Mouse (Mus musculus) embryonic facial prominence, embryonic 13.5 days (tissue): Measurements from ENCODE around the gene Cant1. TPM values are rescaled to one million over a fixed set of nuclear protein-coding genes. Genes with fewer than 3 reads are reported as not detected.
A peak's percentile ranks its signal among the peaks of the same experiment; 100 is the strongest.
"Not testable (repeated sequence)": the region's sequence is repeated elsewhere in the genome, so short reads cannot be mapped to it uniquely, and the experiment has no call there.

Experiments
- ATAC-seq: fragments of 200-750 bp; cut with Nextera tagmentation; 2 replicates; pipeline ENCODE4 v1.8.0; 2017; ENCODE audit warnings: low read depth; ENCODE audit not compliant: insufficient number of reproducible peaks, insufficient read depth, low FRiP score, low TSS enrichment
- H3K27ac ChIP-seq: fragments of 300-500 bp; sonication (generic); 2 replicates; pipeline ENCODE4 v1.5.1; 2015; ENCODE audit warnings: moderate library complexity, mild to moderate bottlenecking, inconsistent platforms
- H3K27me3 ChIP-seq: fragments of 300-500 bp; sonication (generic); 2 replicates; pipeline ENCODE4 v1.6.1; 2015; ENCODE audit warnings: mild to moderate bottlenecking, inconsistent platforms
- H3K36me3 ChIP-seq: fragments of 300-500 bp; sonication (generic); 2 replicates; pipeline ENCODE4 v1.6.1; 2015; ENCODE audit warnings: mild to moderate bottlenecking, inconsistent platforms
- H3K4me1 ChIP-seq: fragments of 300-500 bp; sonication (generic); 2 replicates; pipeline ENCODE4 v1.6.1; 2015; ENCODE audit warnings: inconsistent platforms
- H3K4me2 ChIP-seq: fragments of 300-500 bp; sonication (generic); 2 replicates; pipeline ENCODE4 v1.6.1; 2015; ENCODE audit warnings: moderate library complexity, mild to moderate bottlenecking, inconsistent platforms
- H3K4me3 ChIP-seq: fragments of 300-500 bp; sonication (generic); 2 replicates; pipeline ENCODE4 v1.5.1; 2015; ENCODE audit warnings: mild to moderate bottlenecking, inconsistent platforms
- H3K9ac ChIP-seq: fragments of 300-500 bp; sonication (generic); 2 replicates; pipeline ENCODE4 v1.6.1; 2015; ENCODE audit warnings: mild to moderate bottlenecking, inconsistent platforms
- H3K9me3 ChIP-seq: fragments of 300-500 bp; sonication (generic); 2 replicates; pipeline ENCODE4 v1.6.1; 2016; ENCODE audit warnings: inconsistent platforms
- WGBS: fragments of 180-500 bp; shearing (Covaris S2); methylation state at CpG from one replicate; pipeline ENCODE4 v1.1.7; 2015; ENCODE audit warnings: mixed read lengths; 5-methylcytosine and 5-hydroxymethylcytosine counted together
- polyA plus RNA-seq: library from polyadenylated mRNA; unstranded; fragments of >200 nt; fragmentation: Nextera tagmentation; extraction: Ambion mirVana; gene quantifications from 2 replicates; pipeline ENCODE4 v1.2.1, GENCODE M21; 2015

The Cant1 gene
- polyA plus RNA-seq, 1 experiment from 2014 or later: 30.7 TPM

DNA sequence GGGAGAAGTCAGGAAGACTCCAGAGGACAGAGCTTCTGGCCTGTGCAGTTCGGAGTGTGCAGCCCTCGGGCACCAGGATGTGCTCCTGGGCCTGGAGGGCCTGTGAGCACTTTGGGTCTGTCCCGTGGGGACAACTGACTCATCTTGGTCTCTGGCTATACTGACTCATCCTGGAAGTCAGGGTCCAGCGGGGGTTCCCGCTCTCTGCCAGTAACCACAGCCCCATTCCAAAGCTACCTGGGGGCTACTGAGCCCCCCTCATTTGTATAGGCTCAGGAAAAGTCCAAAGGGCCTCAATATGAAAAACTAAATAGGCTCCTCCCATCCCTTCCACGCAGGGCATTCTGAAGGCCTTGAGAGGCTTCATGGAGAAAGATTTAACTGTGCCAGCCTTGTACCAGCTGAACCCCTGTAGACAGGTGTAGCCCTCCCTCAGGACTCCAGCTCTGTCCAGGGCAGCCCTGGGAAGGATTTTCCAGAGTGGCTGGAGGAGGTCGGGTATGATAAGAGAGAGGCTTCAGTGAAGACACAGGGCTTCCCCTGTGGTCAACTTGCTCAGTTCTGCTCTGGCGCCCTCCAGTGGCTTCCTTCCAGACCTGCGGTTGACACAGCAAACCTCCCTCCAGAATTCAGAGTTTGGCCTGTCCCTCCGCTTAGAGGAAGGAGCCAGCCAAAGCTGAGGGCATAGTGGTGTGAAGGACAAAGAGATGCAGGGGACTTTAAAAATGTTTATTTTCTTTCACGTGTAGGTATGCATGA, 39.5 kb downstream of the Cant1 start:
- Histone ChIP-seq H3K9ac (peak overlapping the region; percentile 21; the same call in 1 of the 2 replicates), H3K9me3 (no peaks in the 10 kb centered on the region), H3K36me3 (no peaks in the 10 kb centered on the region), H3K27me3 (no peaks in the 10 kb centered on the region), H3K4me3 (no peak overlapping the region), H3K4me1 (peaks cover 30% of the 10 kb centered on the region), H3K27ac (peak overlapping the region; percentile 64), H3K4me2 (no peak overlapping the region)
- ATAC-seq: peak; percentile 72; the same call in 1 of the 2 replicates
- WGBS: 37% methylated on average over 11 of the region's 11 CpGs

DNA sequence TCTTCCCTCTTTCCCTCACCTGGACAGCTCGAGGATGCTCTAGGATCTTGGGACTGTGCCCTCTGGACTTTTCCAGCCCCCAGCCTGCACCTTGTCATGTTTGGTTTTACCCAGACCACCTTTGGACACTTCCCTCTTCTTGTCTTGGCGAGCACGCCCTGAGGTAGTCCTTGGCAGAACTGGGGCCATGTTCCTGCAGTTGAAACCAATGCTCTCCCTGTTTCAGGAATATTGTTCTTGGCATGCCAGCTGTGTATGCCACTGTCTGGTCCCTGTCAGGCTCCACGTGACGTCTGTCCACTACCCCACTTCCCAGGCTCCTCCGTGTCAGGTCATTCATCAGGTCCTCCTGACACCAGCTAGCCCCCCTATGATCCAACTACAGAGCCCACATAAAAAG, 40.2 kb downstream of the Cant1 start:
- Histone ChIP-seq H3K9me3 (no peaks in the 10 kb centered on the region), H3K27ac (no peak overlapping the region), H3K4me2 (no peak overlapping the region), H3K9ac (no peak overlapping the region), H3K36me3 (no peaks in the 10 kb centered on the region), H3K27me3 (no peaks in the 10 kb centered on the region), H3K4me1 (peaks cover 34% of the 10 kb centered on the region), H3K4me3 (no peak overlapping the region)
- no peak for ATAC-seq
- 88% methylated on average over 6 of the region's 6 CpGs for WGBS

DNA sequence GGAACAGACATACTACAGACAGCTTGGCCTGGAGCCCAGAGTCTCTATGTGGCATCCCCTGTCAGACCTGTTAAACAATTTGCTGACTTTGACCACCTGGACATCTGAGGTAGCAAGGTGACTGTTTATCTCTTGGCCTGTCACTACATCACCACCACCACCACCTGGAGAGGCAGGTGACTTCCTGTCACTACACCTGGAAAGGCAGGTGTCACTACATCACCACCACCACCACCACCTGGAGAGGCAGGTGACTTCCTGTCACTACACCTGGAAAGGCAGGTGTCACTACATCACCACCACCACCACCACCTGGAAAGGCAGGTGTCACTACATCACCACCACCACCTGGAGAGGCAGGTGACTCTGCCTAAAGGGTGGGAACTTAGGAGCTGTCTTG, 42.6 kb downstream of the Cant1 start:
- not testable (repeated sequence) for H3K4me2 ChIP-seq, ATAC-seq, H3K9ac ChIP-seq, H3K36me3 ChIP-seq, H3K4me3 ChIP-seq, H3K27me3 ChIP-seq, H3K27ac ChIP-seq, H3K9me3 ChIP-seq
- peaks cover 48% of the 10 kb centered on the region for H3K4me1 ChIP-seq

DNA sequence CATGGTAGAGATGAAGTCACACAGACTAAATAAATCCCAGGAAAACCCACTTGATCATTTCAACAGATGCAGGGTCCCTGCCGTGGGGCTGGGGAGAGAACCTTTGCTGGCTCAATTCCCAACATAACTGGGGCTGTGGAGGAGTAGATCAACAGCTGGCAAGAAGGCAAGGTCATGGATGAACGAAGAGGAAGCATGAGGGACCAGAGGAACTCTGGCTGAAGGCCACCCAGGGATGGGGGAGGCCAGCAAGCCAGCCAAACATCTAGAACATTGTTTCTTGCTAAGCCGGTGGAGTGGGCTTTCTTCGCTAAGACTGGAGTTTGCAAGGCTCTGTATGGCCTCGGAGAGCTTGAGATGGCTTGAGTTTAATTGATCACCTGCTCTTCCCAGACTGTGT, 43.0 kb downstream of the Cant1 start:
- Histone ChIP-seq H3K9ac (no peak overlapping the region), H3K27ac (no peak overlapping the region; the same call in 1 of the 2 replicates), H3K36me3 (no peaks in the 10 kb centered on the region), H3K4me1 (peaks cover 48% of the 10 kb centered on the region), H3K27me3 (no peaks in the 10 kb centered on the region), H3K9me3 (no peaks in the 10 kb centered on the region), H3K4me2 (no peak overlapping the region), H3K4me3 (no peak overlapping the region)
- WGBS: 70% methylated on average over 5 of the region's 5 CpGs
- no peak for ATAC-seq

DNA sequence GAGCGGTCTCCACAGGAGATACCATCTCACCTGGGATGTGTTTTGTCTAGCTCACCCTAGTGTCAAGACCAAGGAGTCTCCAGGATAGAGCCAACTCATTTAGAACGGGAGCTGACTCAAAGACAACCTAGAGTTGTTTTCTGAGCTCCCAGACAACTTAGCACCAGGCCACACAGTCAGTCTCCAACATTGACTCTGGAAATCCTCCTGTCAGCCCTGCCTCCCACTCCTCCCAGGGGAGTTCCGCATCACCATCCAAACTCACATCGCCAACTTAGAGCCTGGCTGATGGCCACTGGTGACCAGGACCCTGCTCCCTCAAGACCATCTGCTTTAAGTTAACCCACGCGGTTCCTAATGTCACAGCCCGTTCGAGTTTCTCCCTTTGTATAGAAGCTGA, 43.4 kb downstream of the Cant1 start:
- H3K9me3 ChIP-seq: no peaks in the 10 kb centered on the region
- no peak for ATAC-seq
- WGBS: 59% methylated on average over 8 of the region's 8 CpGs
- no peaks in the 10 kb centered on the region for H3K27me3 ChIP-seq
- no peak overlapping the region for H3K4me2 ChIP-seq
- no peak overlapping the region for H3K9ac ChIP-seq
- H3K4me1 ChIP-seq: peaks cover 48% of the 10 kb centered on the region
- no peak overlapping the region for H3K4me3 ChIP-seq
- H3K27ac ChIP-seq: no peak overlapping the region
- no peaks in the 10 kb centered on the region for H3K36me3 ChIP-seq

DNA sequence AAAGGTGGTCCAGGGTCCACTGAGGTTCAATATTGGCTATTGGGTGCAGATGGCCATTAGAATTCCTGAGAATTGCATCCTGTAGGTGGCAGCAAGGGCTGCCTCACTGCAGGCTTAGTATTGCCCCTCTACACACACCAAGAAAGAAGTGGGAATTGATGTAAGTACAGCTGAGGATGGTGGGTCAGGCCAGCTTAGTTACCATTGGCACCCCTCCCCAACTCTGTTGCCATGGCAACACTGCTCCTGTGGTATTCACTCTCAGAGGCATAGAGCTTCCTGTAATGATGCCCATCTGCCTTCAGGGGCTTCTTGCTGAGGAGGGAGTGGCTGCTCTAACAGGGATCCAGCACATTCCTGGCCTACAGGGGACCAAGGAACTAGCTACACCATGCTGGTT, 43.9 kb downstream of the Cant1 start:
- no peak for ATAC-seq
- Histone ChIP-seq H3K4me2 (no peak overlapping the region), H3K27ac (no peak overlapping the region), H3K9me3 (no peaks in the 10 kb centered on the region), H3K4me3 (no peak overlapping the region), H3K9ac (no peak overlapping the region), H3K4me1 (peaks cover 45% of the 10 kb centered on the region), H3K27me3 (no peaks in the 10 kb centered on the region), H3K36me3 (no peaks in the 10 kb centered on the region)

DNA sequence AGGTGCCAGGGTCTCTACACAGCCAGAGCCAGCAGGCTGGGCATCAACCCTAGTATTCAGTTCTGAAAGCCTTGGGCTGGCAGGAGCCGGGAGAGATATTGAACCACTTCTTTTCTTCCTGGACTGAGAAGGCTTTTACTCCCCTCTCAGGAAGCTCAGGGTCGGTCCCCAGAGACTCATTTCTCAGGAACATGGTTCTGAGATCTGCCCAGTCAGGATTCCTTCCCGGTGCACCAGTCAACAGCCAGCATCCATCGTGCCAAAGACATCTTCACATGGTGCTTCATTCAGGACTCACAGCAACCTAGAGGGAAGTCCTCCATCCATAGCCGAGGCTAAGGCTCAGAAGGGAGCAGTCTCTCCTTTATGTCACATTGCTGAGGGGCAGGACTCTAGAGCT, 44.4 kb downstream of the Cant1 start:
- no peaks in the 10 kb centered on the region for H3K36me3 ChIP-seq
- no peak overlapping the region for H3K27ac ChIP-seq
- peaks cover 40% of the 10 kb centered on the region for H3K4me1 ChIP-seq
- H3K9me3 ChIP-seq: no peaks in the 10 kb centered on the region
- no peak overlapping the region for H3K9ac ChIP-seq
- no peak overlapping the region for H3K4me3 ChIP-seq
- ATAC-seq: no peak
- WGBS: 80% methylated on average over 5 of the region's 5 CpGs
- no peak overlapping the region for H3K4me2 ChIP-seq
- no peaks in the 10 kb centered on the region for H3K27me3 ChIP-seq

DNA sequence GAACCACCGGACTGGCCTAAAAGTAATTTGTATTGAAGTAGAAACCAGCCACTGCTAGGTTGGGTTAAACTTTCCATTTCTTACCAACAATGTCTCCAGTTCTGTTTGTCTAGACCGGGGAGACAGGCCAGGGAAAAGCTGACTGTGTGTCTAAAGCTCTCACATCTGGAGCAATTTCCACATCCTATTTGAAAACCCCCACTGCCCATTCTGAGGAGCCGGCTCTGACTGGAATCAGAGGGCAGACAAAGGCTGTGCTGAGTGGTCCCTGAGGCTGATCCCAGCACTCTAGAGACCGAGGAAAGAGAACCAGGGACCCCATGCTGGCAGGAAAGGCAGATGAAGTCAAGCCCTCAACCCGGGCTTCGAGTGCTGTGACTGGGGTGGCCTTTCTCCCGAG, 46.2 kb downstream of the Cant1 start:
- no peak for ATAC-seq
- Histone ChIP-seq H3K4me1 (peaks cover 34% of the 10 kb centered on the region), H3K27ac (peak overlapping the region; percentile 76; the same call in 1 of the 2 replicates), H3K36me3 (no peaks in the 10 kb centered on the region), H3K9me3 (no peaks in the 10 kb centered on the region), H3K4me3 (no peak overlapping the region), H3K9ac (peak overlapping the region; percentile 27; the same call in 1 of the 2 replicates), H3K4me2 (no peak overlapping the region), H3K27me3 (no peaks in the 10 kb centered on the region)
- 28% methylated on average over 7 of the region's 7 CpGs for WGBS

DNA sequence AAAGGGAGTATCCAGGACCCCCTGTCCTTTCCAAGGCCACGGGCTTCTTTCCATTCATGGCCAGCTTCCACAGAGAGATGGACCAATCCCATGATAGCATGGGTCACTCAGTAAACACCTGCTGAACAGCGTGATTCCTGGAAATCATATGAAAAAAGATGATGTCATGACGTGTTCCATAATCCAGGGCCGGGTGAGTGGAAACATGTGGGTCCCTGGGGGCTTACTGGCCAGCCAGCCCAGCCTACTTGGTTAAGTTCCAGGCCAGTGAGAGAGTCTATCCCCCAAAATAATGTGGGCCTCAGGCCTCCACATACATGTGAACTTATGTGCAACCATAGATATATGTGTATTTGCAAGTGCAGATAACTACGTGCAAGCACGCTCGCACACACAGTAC, 47.0 kb downstream of the Cant1 start:
- Histone ChIP-seq H3K27ac (no peak overlapping the region), H3K9ac (no peak overlapping the region), H3K27me3 (no peaks in the 10 kb centered on the region), H3K9me3 (no peaks in the 10 kb centered on the region), H3K4me1 (peaks cover 38% of the 10 kb centered on the region), H3K4me2 (no peak overlapping the region), H3K36me3 (no peaks in the 10 kb centered on the region), H3K4me3 (no peak overlapping the region)
- ATAC-seq: no peak
- WGBS: 65% methylated on average over 7 of the region's 7 CpGs

DNA sequence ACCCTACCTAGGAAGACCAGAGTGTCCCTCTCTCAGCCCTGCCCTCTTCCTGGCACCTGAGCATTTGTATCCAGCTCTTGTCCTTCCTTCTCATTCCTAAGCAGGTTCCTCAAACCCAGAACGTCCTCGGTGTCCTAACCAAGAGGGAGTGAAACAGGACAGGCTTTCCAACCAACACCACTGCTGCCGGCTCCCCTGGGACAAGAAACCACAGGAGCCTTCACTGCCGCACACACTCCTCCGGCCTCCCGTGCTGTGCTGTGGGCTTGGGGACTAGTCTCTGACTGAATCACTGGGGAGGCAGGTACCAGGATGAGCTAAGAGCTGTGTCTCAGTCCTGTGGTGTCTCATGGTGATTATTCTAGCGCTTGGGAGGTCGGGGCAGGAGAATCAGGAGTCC, 49.2 kb downstream of the Cant1 start:
- Histone ChIP-seq H3K4me2 (no peak overlapping the region), H3K36me3 (no peaks in the 10 kb centered on the region), H3K9ac (no peak overlapping the region), H3K27me3 (no peaks in the 10 kb centered on the region), H3K4me1 (peaks cover 44% of the 10 kb centered on the region), H3K9me3 (no peaks in the 10 kb centered on the region), H3K27ac (no peak overlapping the region), H3K4me3 (no peak overlapping the region)
- WGBS: 79% methylated on average over 8 of the region's 8 CpGs
- no peak for ATAC-seq

DNA sequence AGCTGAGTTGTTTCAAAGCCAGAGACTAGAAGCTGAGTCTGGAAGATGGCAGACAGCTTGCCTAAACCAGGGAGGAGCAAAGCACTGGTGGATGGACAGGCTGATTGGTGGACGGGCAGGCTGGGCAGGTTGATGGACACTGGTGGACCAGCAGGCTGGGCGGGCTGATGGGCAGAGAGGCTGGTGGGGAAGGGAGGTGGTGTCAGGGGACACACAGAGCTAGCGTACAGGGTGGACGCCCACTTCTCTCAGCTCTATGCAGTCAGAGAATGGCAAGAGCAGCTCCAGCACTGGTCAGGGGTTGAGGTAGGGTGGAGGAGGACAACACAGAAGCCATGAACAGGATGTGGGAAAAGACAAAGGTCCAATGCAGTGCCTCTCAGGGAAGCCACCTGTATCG, 49.6 kb downstream of the Cant1 start:
- Histone ChIP-seq H3K4me3 (no peak overlapping the region), H3K27ac (no peak overlapping the region), H3K4me2 (no peak overlapping the region), H3K9ac (no peak overlapping the region), H3K9me3 (no peaks in the 10 kb centered on the region), H3K4me1 (peaks cover 45% of the 10 kb centered on the region), H3K27me3 (no peaks in the 10 kb centered on the region), H3K36me3 (no peaks in the 10 kb centered on the region)
- 82% methylated on average over 5 of the region's 5 CpGs for WGBS
- no peak for ATAC-seq

DNA sequence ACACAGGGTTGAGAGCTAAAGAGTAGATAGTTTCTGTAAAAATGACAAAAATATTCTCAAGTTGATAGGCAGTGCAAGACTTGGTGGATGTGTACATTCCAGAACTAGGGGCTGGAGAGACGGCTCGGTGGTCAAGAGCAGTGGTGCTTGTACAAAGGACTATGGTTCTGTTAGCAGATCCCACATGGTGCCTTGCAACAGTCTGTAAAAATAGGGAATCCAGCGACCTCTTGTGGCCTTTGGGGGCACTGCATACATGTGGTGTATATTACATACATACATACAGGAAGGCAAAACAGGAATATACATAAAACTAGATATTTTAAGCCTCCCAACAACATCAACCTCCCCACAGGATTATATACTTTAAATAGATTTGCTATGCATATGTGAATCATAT, 50.6 kb downstream of the Cant1 start:
- Histone ChIP-seq H3K9ac (no peak overlapping the region), H3K4me3 (no peak overlapping the region), H3K36me3 (no peaks in the 10 kb centered on the region), H3K27me3 (no peaks in the 10 kb centered on the region), H3K9me3 (no peaks in the 10 kb centered on the region), H3K27ac (no peak overlapping the region), H3K4me2 (no peak overlapping the region), H3K4me1 (peaks cover 52% of the 10 kb centered on the region)
- 60% methylated on average over 3 of the region's 3 CpGs for WGBS
- ATAC-seq: no peak
